Mouse (Mus musculus): ENCODE measurements at regions not wholly inside any gene's neighbourhood (a gene's known extent, or its start where the extent isn't known, plus 50 kb on each side); places are given as distances from the start of the nearest gene placed in this dataset.

DNA sequence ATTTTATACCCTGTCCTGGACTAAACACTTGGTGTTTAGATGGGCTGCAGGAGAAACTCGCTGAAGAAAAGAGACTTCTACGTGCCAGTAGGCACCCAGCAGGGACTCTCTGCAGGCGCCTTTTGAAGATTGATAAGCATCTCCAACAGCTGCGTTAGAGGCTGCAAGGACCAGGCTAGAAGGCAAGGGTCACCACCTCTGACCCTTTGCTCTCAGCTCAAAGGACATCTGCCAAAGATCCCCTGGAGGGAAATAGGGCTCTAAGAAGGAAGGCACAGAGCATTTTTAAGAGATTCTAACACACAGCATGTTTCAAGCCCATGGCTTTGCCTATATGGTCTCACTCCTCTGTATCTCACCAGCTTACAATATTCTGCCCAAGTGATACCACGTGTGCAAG lies 139.7 kb upstream of the Gpc5 start:
- TF ChIP-seq CTCF (IDR thresholded peaks at IDR 0.05; ENCODE audit: borderline replicate concordance, control insufficient read depth, extremely low read depth, insufficient read depth, low read length, poor library complexity): no peak
- TF ChIP-seq POLR2A (IDR thresholded peaks at IDR 0.05; ENCODE audit: control insufficient read depth, extremely low read depth, insufficient read depth, low read length, poor library complexity): no peak
- DNase-seq: no peak
- H3K36me3 ChIP-seq (ENCODE audit: control insufficient read depth, insufficient read depth, low read length): no peaks in the 10 kb centered on the region
- H3K4me3 ChIP-seq (ENCODE audit: control insufficient read depth, insufficient read depth, low read length): no peak overlapping the region
- no peaks in the 10 kb centered on the region for H3K27me3 ChIP-seq (ENCODE audit: control insufficient read depth, insufficient read depth, low read length)
- WGBS: 18% methylated on average over 5 of the region's 5 CpGs
- H3K4me1 ChIP-seq (replicated peaks; ENCODE audit: control insufficient read depth, insufficient read depth, low read length): peaks cover 4% of the 10 kb centered on the region
- H3K27ac ChIP-seq (ENCODE audit: control insufficient read depth, insufficient read depth, low read length): no peak overlapping the region

DNA sequence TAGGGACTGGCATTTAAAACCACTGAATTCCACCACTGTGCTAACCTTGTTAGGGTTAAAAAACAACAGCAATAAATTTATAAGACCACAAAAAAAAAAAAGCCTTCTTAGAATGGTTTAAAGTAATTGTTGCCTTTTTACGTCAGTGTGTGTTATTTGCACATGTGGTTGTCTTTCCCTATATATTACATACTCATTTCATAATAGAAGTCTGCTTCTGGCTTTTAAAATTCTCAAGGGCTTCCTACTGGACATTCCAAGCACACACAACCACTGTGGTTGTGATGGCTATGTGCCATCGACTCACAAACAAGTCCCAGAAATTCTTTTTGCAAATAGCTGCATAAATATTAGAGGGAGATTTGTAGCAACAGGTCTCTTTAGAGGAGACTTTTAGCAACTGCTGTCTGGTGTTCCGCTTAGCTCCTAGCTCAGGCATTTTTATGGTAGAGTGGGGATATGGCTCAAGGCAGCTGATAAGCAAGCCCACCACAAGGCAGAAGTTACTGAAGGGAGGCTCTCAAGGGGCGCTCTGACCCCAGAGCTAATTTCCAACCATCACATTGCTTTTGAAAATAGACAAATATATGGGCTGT lies 138.8 kb upstream of the Gpc5 start:
- Histone ChIP-seq H3K27ac (ENCODE audit: control insufficient read depth, insufficient read depth, low read length) (no peak overlapping the region), H3K27me3 (ENCODE audit: control insufficient read depth, insufficient read depth, low read length) (no peaks in the 10 kb centered on the region), H3K36me3 (ENCODE audit: control insufficient read depth, insufficient read depth, low read length) (no peaks in the 10 kb centered on the region), H3K4me3 (ENCODE audit: control insufficient read depth, insufficient read depth, low read length) (no peak overlapping the region), H3K4me1 (replicated peaks; ENCODE audit: control insufficient read depth, insufficient read depth, low read length) (peaks cover 4% of the 10 kb centered on the region)
- TF ChIP-seq POLR2A (IDR thresholded peaks at IDR 0.05; ENCODE audit: control insufficient read depth, extremely low read depth, insufficient read depth, low read length, poor library complexity) (no peak), CTCF (IDR thresholded peaks at IDR 0.05; ENCODE audit: borderline replicate concordance, control insufficient read depth, extremely low read depth, insufficient read depth, low read length, poor library complexity) (no peak)
- WGBS: 86% methylated on average over 4 of the region's 4 CpGs
- no peak for DNase-seq

GRCm38 (mm10) chr14:114954287-114954686 lies 137.7 kb upstream of the Gpc5 start:
- TF ChIP-seq CTCF (IDR thresholded peaks at IDR 0.05; ENCODE audit: borderline replicate concordance, control insufficient read depth, extremely low read depth, insufficient read depth, low read length, poor library complexity) (no peak), POLR2A (IDR thresholded peaks at IDR 0.05; ENCODE audit: control insufficient read depth, extremely low read depth, insufficient read depth, low read length, poor library complexity) (no peak)
- no peak for DNase-seq
- no peak overlapping the region for H3K4me3 ChIP-seq (ENCODE audit: control insufficient read depth, insufficient read depth, low read length)
- 87% methylated on average over 4 of the region's 4 CpGs for WGBS
- H3K27ac ChIP-seq (ENCODE audit: control insufficient read depth, insufficient read depth, low read length): no peak overlapping the region
- 0 out of 2 replicates have a peak, but pooled peaks cover 2% of the 10 kb centered on the region for H3K4me1 ChIP-seq (replicated peaks; ENCODE audit: control insufficient read depth, insufficient read depth, low read length)
- no peaks in the 10 kb centered on the region for H3K27me3 ChIP-seq (ENCODE audit: control insufficient read depth, insufficient read depth, low read length)
- H3K36me3 ChIP-seq (ENCODE audit: control insufficient read depth, insufficient read depth, low read length): no peaks in the 10 kb centered on the region

DNA sequence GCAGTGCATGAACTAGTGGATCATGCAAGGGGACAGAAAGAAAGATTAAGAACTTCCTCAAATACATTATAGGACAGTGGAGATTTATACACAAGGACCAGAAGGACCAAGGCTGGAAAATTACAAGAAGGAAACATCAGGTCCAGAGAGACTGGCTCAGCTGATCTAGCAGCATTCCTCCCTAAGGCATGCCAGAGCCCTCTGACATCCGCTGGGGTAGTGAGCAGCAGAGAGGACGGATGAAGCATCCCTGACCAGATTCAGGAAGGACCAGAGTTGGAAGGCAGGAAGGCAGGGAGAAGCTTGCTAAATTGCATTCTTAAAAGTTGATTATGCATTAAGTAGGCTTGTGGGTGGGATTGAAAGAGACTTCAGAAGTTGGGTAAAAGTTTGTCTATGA lies 136.4 kb upstream of the Gpc5 start:
- H3K4me3 ChIP-seq (ENCODE audit: control insufficient read depth, insufficient read depth, low read length): no peak overlapping the region
- no peak overlapping the region for H3K27ac ChIP-seq (ENCODE audit: control insufficient read depth, insufficient read depth, low read length)
- WGBS: 92% methylated on average over 2 of the region's 2 CpGs
- no peak for DNase-seq
- H3K27me3 ChIP-seq (ENCODE audit: control insufficient read depth, insufficient read depth, low read length): no peaks in the 10 kb centered on the region
- H3K36me3 ChIP-seq (ENCODE audit: control insufficient read depth, insufficient read depth, low read length): no peaks in the 10 kb centered on the region
- no peak for TF ChIP-seq POLR2A (IDR thresholded peaks at IDR 0.05; ENCODE audit: control insufficient read depth, extremely low read depth, insufficient read depth, low read length, poor library complexity)
- no peak for TF ChIP-seq CTCF (IDR thresholded peaks at IDR 0.05; ENCODE audit: borderline replicate concordance, control insufficient read depth, extremely low read depth, insufficient read depth, low read length, poor library complexity)
- H3K4me1 ChIP-seq (replicated peaks; ENCODE audit: control insufficient read depth, insufficient read depth, low read length): peaks cover 2% of the 10 kb centered on the region; the same call in 1 of the 2 replicates

DNA sequence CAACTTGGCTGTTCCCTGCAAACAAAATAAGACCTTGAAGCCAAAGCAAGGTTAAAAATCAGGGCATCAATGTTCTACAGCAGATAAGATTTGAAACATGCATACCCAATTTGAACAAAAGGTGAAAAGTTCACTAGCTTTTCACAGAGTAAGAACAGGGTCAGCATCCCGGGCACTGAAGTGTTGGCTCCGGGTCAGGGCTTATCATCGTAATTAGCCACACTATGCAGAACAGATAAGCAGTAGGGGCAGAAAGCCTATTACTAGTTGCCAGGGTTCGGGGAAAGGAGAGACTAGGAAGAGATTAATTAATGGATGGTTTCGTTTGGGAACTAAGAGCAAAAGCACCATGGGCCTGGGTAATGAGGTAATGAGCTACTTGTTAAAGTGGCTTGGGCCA lies 131.7 kb upstream of the Gpc5 start:
- TF ChIP-seq CTCF (IDR thresholded peaks at IDR 0.05; ENCODE audit: borderline replicate concordance, control insufficient read depth, extremely low read depth, insufficient read depth, low read length, poor library complexity) (no peak), POLR2A (IDR thresholded peaks at IDR 0.05; ENCODE audit: control insufficient read depth, extremely low read depth, insufficient read depth, low read length, poor library complexity) (no peak)
- no peak for DNase-seq

DNA sequence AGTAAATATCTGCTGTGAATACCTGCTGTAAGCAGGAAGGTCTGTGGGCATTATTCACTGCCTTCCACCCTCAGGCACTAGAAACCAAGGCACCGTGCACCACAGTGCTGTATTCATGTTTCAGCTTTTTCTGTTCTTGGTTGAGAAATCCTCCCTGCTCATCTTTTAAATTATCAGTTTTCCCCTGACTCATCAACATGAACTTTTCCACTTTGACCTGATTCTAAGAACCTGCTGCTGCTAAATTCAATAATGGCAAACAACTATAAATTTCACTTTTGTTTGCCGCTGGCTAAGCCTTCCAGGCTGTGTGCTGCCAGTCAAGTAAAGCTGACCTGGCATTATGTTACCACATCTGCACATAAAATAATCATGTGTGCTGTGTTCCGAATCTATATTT lies 126.1 kb upstream of the Gpc5 start:
- no peaks in the 10 kb centered on the region for H3K4me1 ChIP-seq (replicated peaks; ENCODE audit: control insufficient read depth, insufficient read depth, low read length)
- H3K27ac ChIP-seq (ENCODE audit: control insufficient read depth, insufficient read depth, low read length): no peak overlapping the region
- H3K36me3 ChIP-seq (ENCODE audit: control insufficient read depth, insufficient read depth, low read length): no peaks in the 10 kb centered on the region
- DNase-seq: no peak
- WGBS: 92% methylated on average over 3 of the region's 3 CpGs
- H3K27me3 ChIP-seq (ENCODE audit: control insufficient read depth, insufficient read depth, low read length): no peaks in the 10 kb centered on the region
- no peak overlapping the region for H3K4me3 ChIP-seq (ENCODE audit: control insufficient read depth, insufficient read depth, low read length)
- TF ChIP-seq CTCF (IDR thresholded peaks at IDR 0.05; ENCODE audit: borderline replicate concordance, control insufficient read depth, extremely low read depth, insufficient read depth, low read length, poor library complexity): no peak
- no peak for TF ChIP-seq POLR2A (IDR thresholded peaks at IDR 0.05; ENCODE audit: control insufficient read depth, extremely low read depth, insufficient read depth, low read length, poor library complexity)

More for the DNA sequence above, 131.7 kb upstream of the Gpc5 start:
- WGBS: 97% methylated on average over 5 of the region's 5 CpGs
- no peaks in the 10 kb centered on the region; the same call in 1 of the 2 replicates for H3K4me1 ChIP-seq (replicated peaks; ENCODE audit: control insufficient read depth, insufficient read depth, low read length)
- no peak overlapping the region for H3K27ac ChIP-seq (ENCODE audit: control insufficient read depth, insufficient read depth, low read length)
- no peak overlapping the region for H3K4me3 ChIP-seq (ENCODE audit: control insufficient read depth, insufficient read depth, low read length)
- H3K36me3 ChIP-seq (ENCODE audit: control insufficient read depth, insufficient read depth, low read length): no peaks in the 10 kb centered on the region
- no peaks in the 10 kb centered on the region for H3K27me3 ChIP-seq (ENCODE audit: control insufficient read depth, insufficient read depth, low read length)

DNA sequence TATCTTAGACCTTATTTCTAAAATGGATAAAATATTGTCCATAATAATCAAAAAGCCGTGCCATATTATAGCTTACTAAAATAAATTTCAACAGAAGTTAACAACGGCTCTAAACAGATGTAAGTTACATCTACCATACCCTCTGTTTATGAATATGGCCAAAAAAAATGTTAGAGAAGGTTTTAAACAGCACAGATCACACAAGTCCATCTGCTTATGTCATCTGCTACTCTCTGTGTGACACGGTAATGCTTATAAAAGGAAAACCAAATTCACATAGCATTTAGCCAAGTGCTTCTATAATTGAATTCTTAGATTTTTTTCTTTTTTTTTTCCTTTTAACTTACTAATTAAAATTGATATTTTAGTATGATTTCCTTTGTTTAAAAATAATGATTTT lies 123.0 kb upstream of the Gpc5 start:
- H3K27me3 ChIP-seq (ENCODE audit: control insufficient read depth, insufficient read depth, low read length): no peaks in the 10 kb centered on the region
- H3K36me3 ChIP-seq (ENCODE audit: control insufficient read depth, insufficient read depth, low read length): no peaks in the 10 kb centered on the region
- 96% methylated on average over 3 of the region's 3 CpGs for whole genome bisulfite sequencing
- no peak for DNase-seq
- H3K27ac ChIP-seq (ENCODE audit: control insufficient read depth, insufficient read depth, low read length): no peak overlapping the region
- H3K4me3 ChIP-seq (ENCODE audit: control insufficient read depth, insufficient read depth, low read length): no peak overlapping the region
- TF ChIP-seq POLR2A (IDR thresholded peaks at IDR 0.05; ENCODE audit: control insufficient read depth, extremely low read depth, insufficient read depth, low read length, poor library complexity): no peak
- no peak for TF ChIP-seq CTCF (IDR thresholded peaks at IDR 0.05; ENCODE audit: borderline replicate concordance, control insufficient read depth, extremely low read depth, insufficient read depth, low read length, poor library complexity)
- H3K4me1 ChIP-seq (replicated peaks; ENCODE audit: control insufficient read depth, insufficient read depth, low read length): no peaks in the 10 kb centered on the region
